Mouse (Mus musculus) liver, embryonic 16.5 days (tissue): ENCODE data around the gene Gm8773. TPM values are rescaled to one million over a fixed set of nuclear protein-coding genes. Genes with fewer than 3 reads are reported as not detected.
A peak's percentile ranks its signal among the peaks of the same experiment; 100 is the strongest.

ENCODE experiments used
- ATAC-seq: fragments of 200-750 bp; cut with Nextera tagmentation; 2 replicates; pipeline ENCODE4 v1.8.0; 2017; ENCODE audit warnings: low read depth, mild to moderate bottlenecking, moderate number of reproducible peaks, moderate library complexity
- H3K27ac ChIP-seq: fragments of 300-500 bp; sonication (generic); 2 replicates; pipeline ENCODE4 v1.5.1; 2014; ENCODE audit warnings: mild to moderate bottlenecking, low read length
- H3K27me3 ChIP-seq: fragments of 300-500 bp; sonication (generic); 2 replicates; pipeline ENCODE4 v1.6.1; 2014; ENCODE audit warnings: low read depth, low read length, mixed read lengths; ENCODE audit not compliant: control insufficient read depth, insufficient read depth
- H3K36me3 ChIP-seq: fragments of 300-500 bp; sonication (generic); 2 replicates; pipeline ENCODE4 v1.6.1; 2014; ENCODE audit warnings: mild to moderate bottlenecking; ENCODE audit not compliant: control insufficient read depth, insufficient read depth
- H3K4me1 ChIP-seq: fragments of 300-500 bp; sonication (generic); 2 replicates; pipeline ENCODE4 v1.6.1; 2014; ENCODE audit warnings: low read depth, low read length, mixed read lengths; ENCODE audit not compliant: control insufficient read depth
- H3K4me2 ChIP-seq: fragments of 300-500 bp; sonication (generic); 2 replicates; pipeline ENCODE4 v1.6.1; 2014; ENCODE audit warnings: low read depth, low read length, mixed read lengths
- H3K4me3 ChIP-seq: fragments of 300-500 bp; sonication (generic); 2 replicates; pipeline ENCODE4 v1.5.1; 2014; ENCODE audit warnings: low read depth, mild to moderate bottlenecking, low read length
- H3K9ac ChIP-seq: fragments of 300-500 bp; sonication (generic); 2 replicates; pipeline ENCODE4 v1.6.1; 2014; ENCODE audit warnings: low read depth, low read length
- H3K9me3 ChIP-seq: fragments of 300-500 bp; sonication (generic); replicated peaks from 2 replicates; pipeline ENCODE4 v1.6.1; 2016; ENCODE audit warnings: low read length; ENCODE audit not compliant: control insufficient read depth
- WGBS: fragments of 180-500 bp; shearing (Covaris S2); extraction: QIAGEN DNeasy Blood & Tissue Kit; methylation state at CpG from one replicate; pipeline ENCODE4 v1.1.7; 2014; ENCODE audit not compliant: insufficient replicate concordance; 5-methylcytosine and 5-hydroxymethylcytosine counted together
- polyA plus RNA-seq: library from polyadenylated mRNA; unstranded; fragments of >200 nt; fragmentation: Nextera tagmentation; extraction: Ambion mirVana; gene quantifications from 2 replicates; pipeline ENCODE4 v1.2.1, GENCODE M21; 2015

Gene Gm8773
- 0.18 and 0.19 TPM in 2 replicates for polyA plus RNA-seq

GRCm38 (mm10) chr5:5573749-5574317, at the start of gene Gm8773:
Gene Gm8773 (plus strand): TSS chr5:5573799.
- Histone ChIP-seq H3K9ac (no peak within 1 kb of the TSS), H3K4me2 (peak within 1 kb of the TSS; percentile 69), H3K4me1 (no peaks in the 10 kb centered on the region), H3K9me3 (no peaks in the 10 kb centered on the region), H3K27me3 (no peaks in the 10 kb centered on the region), H3K4me3 (peak within 1 kb of the TSS; percentile 55), H3K27ac (no peak within 1 kb of the TSS), H3K36me3 (no peaks in the 10 kb centered on the region)
- ATAC-seq: peak; percentile 35; the same call in 1 of the 2 replicates
- WGBS: 3% methylated on average over 24 of the region's 24 CpGs

- no peaks in the 10 kb centered on the region for H3K9me3 ChIP-seq
- no peak overlapping the region for H3K4me2 ChIP-seq
- H3K4me3 ChIP-seq: no peak overlapping the region
- no peaks in the 10 kb centered on the region for H3K27me3 ChIP-seq
- WGBS: 70% methylated on average over 3 of the region's 3 CpGs
- no peaks in the 10 kb centered on the region; the same call in 1 of the 2 replicates for H3K4me1 ChIP-seq
- peaks cover 5% of the 10 kb centered on the region for H3K36me3 ChIP-seq
- H3K27ac ChIP-seq: peak overlapping the region; percentile 44
- no peak overlapping the region for H3K9ac ChIP-seq
- ATAC-seq: peak; percentile 87
Observed at GRCm38 (mm10) chr5:5533656-5534420, 39.8 kb upstream of the Gm8773 start.

GRCm38 (mm10) chr5:5536131-5536530, 37.5 kb upstream of the Gm8773 start:
- Histone ChIP-seq H3K4me1 (no peaks in the 10 kb centered on the region; the same call in 1 of the 2 replicates), H3K9ac (no peak overlapping the region), H3K27me3 (no peaks in the 10 kb centered on the region), H3K27ac (no peak overlapping the region), H3K4me2 (no peak overlapping the region), H3K9me3 (no peaks in the 10 kb centered on the region), H3K36me3 (peaks cover 5% of the 10 kb centered on the region), H3K4me3 (no peak overlapping the region)
- no peak for ATAC-seq
- WGBS: 59% methylated on average over 1 of the region's 1 CpGs

GRCm38 (mm10) chr5:5539771-5540170, 33.8 kb upstream of the Gm8773 start:
- H3K36me3 ChIP-seq: peaks cover 5% of the 10 kb centered on the region
- ATAC-seq: 0 out of 2 replicates have a peak, but pooled peaks have one; percentile 30

GRCm38 (mm10) chr5:5540385-5540784, 33.2 kb upstream of the Gm8773 start:
- ATAC-seq: no peak
- no peaks in the 10 kb centered on the region for H3K9me3 ChIP-seq
- no peaks in the 10 kb centered on the region for H3K27me3 ChIP-seq
- no peak overlapping the region for H3K27ac ChIP-seq
- no peaks in the 10 kb centered on the region; the same call in 1 of the 2 replicates for H3K4me1 ChIP-seq
- H3K4me3 ChIP-seq: no peak overlapping the region
- no peak overlapping the region for H3K9ac ChIP-seq
- H3K36me3 ChIP-seq: peaks cover 5% of the 10 kb centered on the region
- no peak overlapping the region for H3K4me2 ChIP-seq
- 53% methylated on average over 3 of the region's 3 CpGs for WGBS

More at GRCm38 (mm10) chr5:5539771-5540170, 33.8 kb upstream of the Gm8773 start:
- Histone ChIP-seq H3K4me2 (no peak overlapping the region), H3K9ac (no peak overlapping the region), H3K27me3 (no peaks in the 10 kb centered on the region), H3K4me3 (no peak overlapping the region), H3K4me1 (no peaks in the 10 kb centered on the region; the same call in 1 of the 2 replicates), H3K27ac (no peak overlapping the region), H3K9me3 (no peaks in the 10 kb centered on the region)
- WGBS: 45% methylated on average over 3 of the region's 3 CpGs

- H3K4me2 ChIP-seq: no peak overlapping the region
Observed at GRCm38 (mm10) chr5:5551110-5551509, 22.5 kb upstream of the Gm8773 start.

GRCm38 (mm10) chr5:5559079-5559740, 14.4 kb upstream of the Gm8773 start, which contains the start of gene Gtpbp10:
Gene Gtpbp10 (minus strand): TSS chr5:5559538.
- Histone ChIP-seq H3K4me1 (peaks cover 7% of the 10 kb centered on the region), H3K27ac (peak within 1 kb of the TSS; percentile 37; the same call in 1 of the 2 replicates), H3K9me3 (no peaks in the 10 kb centered on the region), H3K4me3 (peak within 1 kb of the TSS; percentile 77), H3K4me2 (peak within 1 kb of the TSS; percentile 76), H3K36me3 (peaks cover 6% of the 10 kb centered on the region), H3K9ac (peak within 1 kb of the TSS; percentile 75), H3K27me3 (no peaks in the 10 kb centered on the region)
- ATAC-seq: peak; percentile 96
- under 1% methylated on average over 43 of the region's 43 CpGs for WGBS

More at GRCm38 (mm10) chr5:5551110-5551509, 22.5 kb upstream of the Gm8773 start:
- WGBS: 68% methylated on average over 1 of the region's 1 CpGs
- no peaks in the 10 kb centered on the region for H3K9me3 ChIP-seq
- no peaks in the 10 kb centered on the region for H3K4me1 ChIP-seq
- no peak overlapping the region for H3K9ac ChIP-seq
- H3K27ac ChIP-seq: no peak overlapping the region
- no peak overlapping the region for H3K4me3 ChIP-seq
- no peak for ATAC-seq
- H3K36me3 ChIP-seq: peaks cover 6% of the 10 kb centered on the region
- H3K27me3 ChIP-seq: no peaks in the 10 kb centered on the region

GRCm38 (mm10) chr5:5559798-5560197, 13.8 kb upstream of the Gm8773 start:
- H3K27ac ChIP-seq: no peak overlapping the region
- no peak for ATAC-seq
- peak overlapping the region; percentile 77 for H3K4me3 ChIP-seq
- WGBS: 43% methylated on average over 8 of the region's 8 CpGs
- peaks cover under 1% of the 10 kb centered on the region for H3K36me3 ChIP-seq
- peak overlapping the region; percentile 76 for H3K4me2 ChIP-seq
- peaks cover 7% of the 10 kb centered on the region for H3K4me1 ChIP-seq
- peak overlapping the region; percentile 75; the same call in 1 of the 2 replicates for H3K9ac ChIP-seq
- no peaks in the 10 kb centered on the region for H3K27me3 ChIP-seq
- no peaks in the 10 kb centered on the region for H3K9me3 ChIP-seq
